Mouse (Mus musculus): ENCODE results near the gene Copg1. TPM values are rescaled to one million over a fixed set of nuclear protein-coding genes. Genes with fewer than 3 reads are reported as not detected.

Copg1 gene
- total RNA-seq, 4 experiments from 2014 or later, result 109 to 141 (median 130) TPM

Other genes with a start within 250 kb of the Copg1 start
- gene Aplf, start 215.6 kb upstream of the Copg1 start, total RNA-seq (2022), result 1 to 10 TPM; 7.4 to 9.6 (median 8.4) TPM
- gene Efcc1, start 156.9 kb upstream of the Copg1 start, total RNA-seq (2022), result under 1 TPM; 0.54 to 0.78 (median 0.65) TPM
- gene Gp9, start 109.7 kb upstream of the Copg1 start, total RNA-seq (2022), result under 1 TPM in 1 of 4 experiments, not detected in 3; 0.35 TPM
- gene Rab43, start 75.7 kb upstream of the Copg1 start, total RNA-seq (2022), result 10 to 100 TPM; 34.0 to 40.1 (median 36.5) TPM
- 1 to 10 TPM; 2.5 to 5.2 (median 3.2) TPM for gene Gm45140, start 52.0 kb upstream of the Copg1 start, total RNA-seq (2022)
- gene Isy1, start 49.0 kb upstream of the Copg1 start, total RNA-seq (2022), result 10 to 100 TPM; 37.3 to 60.0 (median 46.5) TPM
- 100 to 1,000 TPM; 400 to 426 (median 421) TPM for gene Cnbp, start 36.7 kb upstream of the Copg1 start, total RNA-seq (2022)
- gene Hmces, start 26.1 kb downstream of the Copg1 start, total RNA-seq (2022), result 10 to 100 TPM; 18.0 to 30.4 (median 24.3) TPM
- gene H1fx, start 93.8 kb downstream of the Copg1 start, total RNA-seq (2022), result 10 to 100 TPM in 1 of 4 experiments, 1 to 10 TPM in 3; 4.4 to 10.0 (median 7.4) TPM
- 100 to 1,000 TPM; 310 to 390 (median 354) TPM for gene Rab7, start 157.5 kb downstream of the Copg1 start, total RNA-seq (2022)
- 100 to 1,000 TPM; 275 to 361 (median 317) TPM for gene Rpn1, start 196.7 kb downstream of the Copg1 start, total RNA-seq (2022)